Comparison of ENCODE assay signal across 22 mouse cellular contexts in the genomic region with DNA sequence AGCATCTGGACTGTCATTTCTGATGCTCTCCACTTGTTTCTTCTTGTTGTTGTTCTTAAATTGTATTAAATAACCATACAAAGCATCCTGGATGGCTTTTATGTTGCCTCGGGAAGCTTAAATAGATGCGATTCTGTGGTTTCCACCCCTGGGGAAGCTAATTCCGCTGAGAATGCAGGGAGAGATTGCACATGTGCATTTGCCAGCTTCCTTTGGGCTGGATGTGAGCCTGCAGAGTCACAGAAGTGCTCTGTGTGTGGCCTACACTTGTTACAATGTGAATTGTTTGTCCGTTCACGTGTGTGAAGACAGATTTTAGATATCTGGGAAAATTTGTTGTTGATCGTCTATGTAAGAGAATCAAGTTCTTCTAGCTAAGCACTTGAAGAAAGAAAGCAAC.
DNase-seq lines count a peak whose midpoint lies in the region; ATAC-seq and TF ChIP-seq lines count a peak whose summit lies in the region.
"Had no signal": no experiment of that assay in that cellular context is flagged by ENCODE, and none has a peak within 500 bp of the region (broad histone marks: within the 10 kb centered on the region; RNA-seq: fewer than 3 reads in every experiment).

No protein-coding gene starts in this region.

- H3K4me2 ChIP-seq in midbrain, embryonic 14.5 days (ENCODE audit: low read length): no peak overlapping the region
- no peak overlapping the region for H3K4me2 ChIP-seq in midbrain, embryonic 15.5 days
- H3K4me2 ChIP-seq: embryonic facial prominence, embryonic 15.5 days; heart, embryonic 13.5 days; hindbrain, embryonic 15.5 days had no signal

- H3K27ac ChIP-seq in heart, embryonic 10.5 days: no peak overlapping the region
- H3K27ac ChIP-seq in midbrain, embryonic 14.5 days (replicated peaks; ENCODE audit: low read depth, low read length): no peak overlapping the region
- H3K27ac ChIP-seq in midbrain, embryonic 15.5 days: no peak overlapping the region
- H3K27ac ChIP-seq: embryonic facial prominence, embryonic 15.5 days; forebrain, embryonic 10.5 days; gastrocnemius, adult 2 months; heart, embryonic 13.5 days; hindbrain, embryonic 15.5 days had no signal

- no peak overlapping the region for H3K9ac ChIP-seq in midbrain, embryonic 14.5 days (replicated peaks; ENCODE audit: low read length)
- no peak overlapping the region for H3K9ac ChIP-seq in midbrain, embryonic 15.5 days
- H3K9ac ChIP-seq: embryonic facial prominence, embryonic 15.5 days; heart, embryonic 13.5 days; hindbrain, embryonic 15.5 days had no signal

- H3K9me3 ChIP-seq in heart, embryonic 10.5 days: no peaks in the 10 kb centered on the region
- H3K9me3 ChIP-seq in midbrain, embryonic 14.5 days (ENCODE audit: control insufficient read depth, low read length): no peaks in the 10 kb centered on the region
- H3K9me3 ChIP-seq in midbrain, embryonic 15.5 days: no peaks in the 10 kb centered on the region
- H3K9me3 ChIP-seq: embryonic facial prominence, embryonic 15.5 days; forebrain, embryonic 10.5 days; hindbrain, embryonic 15.5 days had no signal

- TF ChIP-seq POLR2A in brain, embryonic 14.5 days (IDR thresholded peaks at IDR 0.05; ENCODE audit: borderline replicate concordance, extremely low read depth, insufficient read depth, insufficient read length, poor library complexity, severe bottlenecking): no peak

- no peaks in the 10 kb centered on the region for H3K27me3 ChIP-seq in heart, embryonic 10.5 days (ENCODE audit: insufficient read depth, poor library complexity, severe bottlenecking)
- H3K27me3 ChIP-seq in midbrain, embryonic 14.5 days (ENCODE audit: control insufficient read depth, insufficient read depth, low read length): no peaks in the 10 kb centered on the region
- H3K27me3 ChIP-seq in midbrain, embryonic 15.5 days (replicated peaks): no peaks in the 10 kb centered on the region
- H3K27me3 ChIP-seq: embryonic facial prominence, embryonic 15.5 days; heart, embryonic 13.5 days; hindbrain, embryonic 15.5 days had no signal

- no peak for TF ChIP-seq CTCF in brain, embryonic 14.5 days (IDR thresholded peaks at IDR 0.05; ENCODE audit: borderline replicate concordance, extremely low read depth, insufficient read depth, insufficient read length)

- DNase-seq in heart, adult 9 months (ENCODE audit: low spot score in 2 of 2): peak; percentile 22 to 31
- no peak for DNase-seq in heart, embryonic 10.5 days (ENCODE audit: low spot score)
- DNase-seq in midbrain, embryonic 14.5 days: peak; percentile 34
- peak; percentile 26 for DNase-seq in brain, embryonic 14.5 days (ENCODE audit: low read depth)
- peak; percentile 16 for DNase-seq in skeletal muscle tissue, adult 2 months (ENCODE audit: low read depth, low spot score)
- DNase-seq in adrenal gland, postnatal 25 days: no peak
- DNase-seq: adrenal gland, adult 2 months; adrenal gland, postnatal 36 days; cerebellum, adult 11-12 months; cerebellum, adult 9-10 months; cerebellum, postnatal 36 days; gastrocnemius, adult 2 months; gastrocnemius, postnatal 25 days had no signal

- WGBS in heart, embryonic 10.5 days: 68% methylated on average over 6 of the region's 6 CpGs
- WGBS in midbrain, embryonic 14.5 days: 26% methylated on average over 6 of the region's 6 CpGs
- WGBS in midbrain, embryonic 15.5 days: 29% methylated on average over 6 of the region's 6 CpGs

- no peaks in the 10 kb centered on the region for H3K36me3 ChIP-seq in heart, embryonic 10.5 days
- H3K36me3 ChIP-seq in midbrain, embryonic 14.5 days (ENCODE audit: control insufficient read depth, insufficient read depth, low read length): no peaks in the 10 kb centered on the region
- no peaks in the 10 kb centered on the region for H3K36me3 ChIP-seq in midbrain, embryonic 15.5 days (replicated peaks)
- H3K36me3 ChIP-seq: embryonic facial prominence, embryonic 15.5 days; forebrain, embryonic 10.5 days; heart, embryonic 13.5 days; hindbrain, embryonic 15.5 days had no signal

- H3K4me3 ChIP-seq in heart, embryonic 10.5 days: no peak overlapping the region
- H3K4me3 ChIP-seq in midbrain, embryonic 14.5 days (replicated peaks; ENCODE audit: low read depth, low read length): no peak overlapping the region
- H3K4me3 ChIP-seq in midbrain, embryonic 15.5 days: no peak overlapping the region
- H3K4me3 ChIP-seq: embryonic facial prominence, embryonic 15.5 days; erythroblast, embryonic 14.5 days; forebrain, embryonic 10.5 days; gastrocnemius, adult 2 months; heart, embryonic 13.5 days; hindbrain, embryonic 15.5 days had no signal

- no peak for ATAC-seq in midbrain, embryonic 14.5 days (ENCODE audit: low FRiP score, low TSS enrichment)
- ATAC-seq in midbrain, embryonic 15.5 days (replicated peaks): no peak
- ATAC-seq: forebrain, embryonic 14.5 days; inflammation-experienced regulatory T-cells, adult 6 months; intestine, postnatal 0 days had no signal

- no peaks in the 10 kb centered on the region for H3K4me1 ChIP-seq in heart, embryonic 10.5 days
- no peaks in the 10 kb centered on the region for H3K4me1 ChIP-seq in midbrain, embryonic 14.5 days (ENCODE audit: control insufficient read depth, insufficient read depth, low read length)
- H3K4me1 ChIP-seq in midbrain, embryonic 15.5 days: 0 out of 2 replicates have a peak, but pooled peaks cover 3% of the 10 kb centered on the region
- H3K4me1 ChIP-seq: forebrain, embryonic 10.5 days had no signal

Comparison
In these comparisons a context has a peak if more than half of its experiments do, and no peak if none do; other contexts are left out.
1. DNase-seq: peak in heart, adult 9 months (2 of 2), midbrain, embryonic 14.5 days (single experiment), brain, embryonic 14.5 days (single experiment) and skeletal muscle tissue, adult 2 months (single experiment); none in heart, embryonic 10.5 days (single experiment) and adrenal gland, postnatal 25 days (single experiment).